Mouse (Mus musculus) frontal cortex, postnatal 25 days (tissue): ENCODE measurements around the gene Cdc14a.

Experiments used
- DNase-seq, 2 experiments: peaks; one replicate each; pipeline ENCODE4 v3.0.0; 2022; ENCODE audit warnings: low spot score in 2 of 2

Gene Cdc14a

DNA sequence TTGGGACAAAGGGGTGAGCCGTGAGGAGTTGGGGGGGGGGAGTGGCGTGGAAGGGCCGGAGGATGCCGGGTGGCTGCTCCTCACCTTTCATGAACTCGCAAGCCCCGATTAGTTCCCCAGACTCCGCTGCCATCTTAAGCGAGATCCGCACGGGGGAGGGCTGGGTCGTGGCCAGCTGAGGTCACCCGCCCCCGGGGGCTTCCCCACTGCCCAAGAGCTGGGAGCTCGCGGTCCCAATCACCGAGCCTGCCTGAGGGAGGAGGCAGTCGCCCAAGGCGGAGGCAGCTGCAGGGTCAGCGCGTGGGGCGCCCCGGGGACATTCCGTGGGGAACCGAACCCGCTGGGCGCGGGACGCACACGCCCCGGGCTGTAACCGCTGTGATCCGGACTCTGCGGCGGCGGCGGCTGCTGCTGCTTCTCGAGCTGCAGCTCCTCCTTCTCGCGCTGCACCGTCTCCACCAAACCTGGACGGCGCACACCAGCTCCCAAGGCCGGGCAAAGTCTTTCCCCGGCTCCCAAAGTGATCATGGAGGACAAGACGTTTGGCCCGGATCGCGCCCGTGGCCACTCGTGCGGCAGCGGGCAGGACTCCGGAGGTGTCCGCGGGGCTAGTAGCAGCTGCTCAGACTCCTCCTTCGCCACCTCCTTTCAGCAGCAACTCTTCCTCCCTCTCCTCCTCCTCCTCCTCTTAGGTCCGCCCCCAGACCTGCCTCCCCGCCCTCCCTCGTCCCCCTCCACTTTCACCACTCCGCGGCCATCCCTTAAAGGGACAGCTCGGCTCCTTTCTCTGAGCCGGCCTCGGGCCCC lies at the start of gene Cdc14a:
Gene Cdc14a, minus strand, starts transcription at position 680 of the 807 bp plus-strand sequence.
- peak; percentile 33 to 36 for DNase-seq

DNA sequence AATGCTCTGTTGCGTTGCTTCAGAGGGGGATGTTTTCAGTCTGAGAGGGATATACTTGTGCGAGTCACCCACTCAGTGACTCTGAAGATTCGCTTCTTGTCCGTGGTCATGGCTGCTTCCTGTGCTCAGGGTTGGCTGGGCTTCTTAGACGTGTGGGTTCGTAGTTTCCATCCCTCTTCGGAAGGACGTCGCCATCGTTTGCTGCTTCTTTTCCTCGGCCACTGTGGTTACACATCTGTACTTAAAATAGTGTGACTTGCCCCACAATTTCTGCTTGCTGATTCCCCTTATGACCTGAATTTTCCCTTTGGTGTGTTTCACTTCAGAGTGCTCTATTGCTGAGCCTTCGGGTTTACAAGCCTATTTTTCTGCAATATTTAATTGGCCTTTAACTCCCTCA lies 41.9 kb upstream of the Cdc14a start:
- DNase-seq = no peak

- no peak for DNase-seq
These were observed 40.5 kb upstream of the Cdc14a start for GRCm38 (mm10) chr3:116464318-116464717.

GRCm38 (mm10) chr3:116461053-116461452 lies 37.2 kb upstream of the Cdc14a start:
- no peak for DNase-seq

- DNase-seq = no peak
These were observed 30.7 kb upstream of the Cdc14a start for GRCm38 (mm10) chr3:116454529-116454928.

- no peak for DNase-seq
These were observed 26.9 kb upstream of the Cdc14a start for GRCm38 (mm10) chr3:116450741-116451140.

DNA sequence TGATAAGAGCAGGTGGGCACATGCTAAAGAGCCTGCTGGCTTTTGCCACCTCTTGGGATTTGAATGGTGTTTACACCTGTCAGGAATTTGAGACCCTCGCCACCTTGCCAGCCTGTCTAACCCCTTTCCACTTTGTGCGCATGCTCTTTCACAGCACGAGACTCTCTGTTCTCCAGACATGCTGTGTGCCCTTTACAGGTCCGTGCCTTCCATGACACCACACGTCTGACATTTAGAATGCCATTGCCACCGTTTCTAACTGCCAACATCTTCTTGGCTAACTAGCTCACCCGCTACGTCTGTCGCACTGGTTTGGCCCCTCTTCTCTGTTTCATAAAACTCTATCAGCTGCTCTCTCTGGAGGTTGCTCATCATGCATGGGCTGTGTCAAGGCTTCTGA lies 20.5 kb upstream of the Cdc14a start:
- no peak for DNase-seq

- no peak for DNase-seq
These were observed 19.0 kb upstream of the Cdc14a start for GRCm38 (mm10) chr3:116442788-116443187.

GRCm38 (mm10) chr3:116441518-116442205 lies 17.8 kb upstream of the Cdc14a start:
- DNase-seq = no peak

DNA sequence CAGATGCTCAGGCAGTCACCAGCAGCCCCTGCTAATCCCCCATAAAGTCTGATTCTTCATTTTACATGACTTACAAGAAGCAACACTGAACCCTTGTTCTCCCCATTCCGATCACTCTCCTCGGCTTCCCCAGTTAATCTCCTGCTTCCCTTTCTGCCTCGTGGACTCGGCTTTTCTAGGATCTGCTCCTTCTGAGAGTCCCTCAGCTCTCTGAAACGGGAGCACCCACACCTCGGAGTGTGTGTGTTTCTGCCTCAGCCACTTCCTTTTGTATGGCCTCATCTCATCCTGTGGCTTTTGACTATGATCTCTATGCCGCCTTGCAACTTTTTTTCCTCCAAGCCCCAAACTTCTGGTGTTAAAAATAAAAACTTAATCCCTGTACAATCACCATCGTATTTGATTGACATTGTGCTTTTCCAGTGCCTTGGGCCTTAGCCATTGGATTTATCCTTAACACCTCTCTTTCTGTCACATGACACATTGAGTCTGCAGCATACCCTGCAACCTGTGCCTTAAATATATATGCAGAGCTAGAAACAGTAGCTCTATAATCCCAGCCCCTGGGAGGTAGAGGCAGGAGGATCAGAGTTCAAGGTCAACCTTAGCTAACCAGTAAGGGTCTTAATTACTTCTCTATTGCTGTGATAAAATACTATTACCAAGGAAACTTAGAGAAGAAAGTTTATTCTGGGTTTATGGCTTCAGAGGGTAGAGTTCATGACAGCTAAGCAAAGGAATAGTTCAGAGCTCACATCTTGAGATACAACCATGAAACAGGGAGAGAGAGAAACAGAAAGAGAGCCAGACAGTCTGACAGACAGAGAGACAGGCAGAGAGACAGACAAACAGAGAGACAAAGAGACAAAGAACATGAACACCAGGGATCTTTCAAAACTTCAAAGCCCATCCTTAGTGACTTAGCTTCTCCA lies 16.5 kb upstream of the Cdc14a start:
- DNase-seq = no peak

GRCm38 (mm10) chr3:116436811-116437601 lies 13.2 kb upstream of the Cdc14a start:
- DNase-seq = no peak

- no peak for DNase-seq
These were observed 12.3 kb upstream of the Cdc14a start for GRCm38 (mm10) chr3:116436113-116436512.

- DNase-seq = no peak
These were observed 10.9 kb upstream of the Cdc14a start for GRCm38 (mm10) chr3:116434757-116435156.

- no peak for DNase-seq
These were observed 2.1 kb upstream of the Cdc14a start for GRCm38 (mm10) chr3:116425901-116426300.

DNA sequence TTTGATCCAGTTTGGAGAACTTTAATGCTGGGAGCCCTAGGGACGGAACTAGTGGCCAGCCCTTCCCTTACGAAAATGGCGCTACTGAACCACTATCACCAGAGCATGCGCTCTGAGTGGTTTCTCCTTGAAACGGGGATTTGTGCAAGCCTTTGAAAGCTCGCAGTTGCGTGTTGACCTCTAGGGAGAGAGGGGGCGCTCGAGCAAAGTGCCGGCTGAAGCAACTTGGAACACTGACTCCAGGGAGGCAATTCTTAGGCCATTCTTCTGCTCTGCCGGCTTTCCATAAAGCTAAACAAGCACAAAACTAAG lies 1.1 kb upstream of the Cdc14a start:
- peak; percentile 35 to 51 for DNase-seq

GRCm38 (mm10) chr3:116424160-116424972 lies 534 bp upstream of the Cdc14a start:
- peak in 1 of 2 experiments; percentile 34 for DNase-seq

- peak; percentile 14 to 22 for DNase-seq
These were observed 958 bp downstream of the Cdc14a start for GRCm38 (mm10) chr3:116422795-116423352.

- DNase-seq = no peak
These were observed 1.8 kb downstream of the Cdc14a start for GRCm38 (mm10) chr3:116422074-116422473.

GRCm38 (mm10) chr3:116421121-116421520 lies 2.7 kb downstream of the Cdc14a start:
- no peak for DNase-seq

DNA sequence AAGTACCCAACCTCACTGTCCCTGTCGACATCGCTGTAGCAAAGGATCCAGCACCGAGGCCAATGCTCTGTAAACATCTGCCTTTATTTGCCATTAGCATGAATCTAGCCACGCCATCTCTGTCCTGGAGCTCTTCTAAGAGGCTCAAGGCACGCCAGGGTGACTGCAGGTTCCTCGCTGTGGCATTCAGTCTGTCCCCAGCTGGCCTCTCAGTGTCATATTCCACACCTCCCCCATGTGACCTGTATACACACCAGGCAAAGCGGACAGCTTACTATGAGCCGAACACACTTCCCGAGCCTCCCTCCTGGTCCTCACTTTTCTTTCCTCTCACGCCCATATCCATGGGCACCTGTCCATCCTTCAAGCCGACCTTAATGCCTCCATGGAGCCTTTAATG lies 4.0 kb downstream of the Cdc14a start:
- DNase-seq = no peak
